Mouse (Mus musculus) stomach, postnatal 0 days (tissue): ENCODE measurements around the gene Tacr2. TPM values are rescaled to one million over a fixed set of nuclear protein-coding genes. Genes with fewer than 3 reads are reported as not detected.
A peak's percentile ranks its signal among the peaks of the same experiment; 100 is the strongest.

Experiments
- ATAC-seq: fragments of 200-750 bp; cut with Nextera tagmentation; 2 replicates; pipeline ENCODE4 v1.8.0; 2017; ENCODE audit not compliant: low FRiP score, low TSS enrichment
- DNase-seq: peaks from one replicate; pipeline ENCODE4 v3.0.0-alpha.2; 2016; ENCODE audit warnings: low spot score
- H3K27ac ChIP-seq: fragments of 300-500 bp; sonication (generic); replicated peaks from 2 replicates; pipeline ENCODE4 v1.5.1; 2014; ENCODE audit warnings: mild to moderate bottlenecking, control low read depth
- H3K27me3 ChIP-seq: fragments of 300-500 bp; sonication (generic); 2 replicates; pipeline ENCODE4 v1.6.1; 2014; ENCODE audit warnings: low read length; ENCODE audit not compliant: control insufficient read depth, insufficient read depth
- H3K36me3 ChIP-seq: fragments of 300-500 bp; sonication (generic); 2 replicates; pipeline ENCODE4 v1.6.1; 2014; ENCODE audit warnings: low read length, mixed read lengths; ENCODE audit not compliant: control insufficient read depth, insufficient read depth
- H3K4me1 ChIP-seq: fragments of 300-500 bp; sonication (generic); replicated peaks from 2 replicates; pipeline ENCODE4 v1.6.1; 2014; ENCODE audit warnings: antibody characterized with exemption; ENCODE audit not compliant: control insufficient read depth, insufficient read depth
- H3K4me2 ChIP-seq: fragments of 300-500 bp; sonication (generic); replicated peaks from 2 replicates; pipeline ENCODE4 v1.6.1; 2014; ENCODE audit warnings: low read depth, mild to moderate bottlenecking, control low read depth, moderate library complexity
- H3K4me3 ChIP-seq: fragments of 300-500 bp; sonication (generic); 2 replicates; pipeline ENCODE4 v1.5.1; 2014; ENCODE audit warnings: low read depth, low read length, control low read depth
- H3K9ac ChIP-seq: fragments of 300-500 bp; sonication (generic); 2 replicates; pipeline ENCODE4 v1.6.1; 2014; ENCODE audit warnings: mild to moderate bottlenecking, low read length, control low read depth, mixed read lengths
- H3K9me3 ChIP-seq: fragments of 300-500 bp; sonication (generic); 2 replicates; pipeline ENCODE4 v1.6.1; 2016; ENCODE audit warnings: low read length; ENCODE audit not compliant: control insufficient read depth
- CTCF ChIP-seq: IDR thresholded peaks from 2 replicates; pipeline ENCODE4 v1.5.1; 2016; ENCODE audit warnings: antibody characterized with exemption, low read depth, mild to moderate bottlenecking, moderate library complexity
- EP300 ChIP-seq: optimal IDR thresholded peaks from 2 replicates; pipeline ENCODE3; 2016; ENCODE audit warnings: antibody characterized with exemption
- WGBS: fragments of 180-500 bp; shearing (Covaris S2); extraction: QIAGEN DNeasy Blood & Tissue Kit; methylation state at CpG from one replicate; pipeline ENCODE4 v1.1.7; 2014; 5-methylcytosine and 5-hydroxymethylcytosine counted together
- polyA plus RNA-seq: library from polyadenylated mRNA; unstranded; fragments of >200 nt; fragmentation: Nextera tagmentation; extraction: Ambion mirVana; gene quantifications from 2 replicates; pipeline ENCODE4 v1.2.1, GENCODE M21; 2015

Gene Tacr2
- polyA plus RNA-seq: 1.3 and 1.6 TPM in 2 replicates

DNA sequence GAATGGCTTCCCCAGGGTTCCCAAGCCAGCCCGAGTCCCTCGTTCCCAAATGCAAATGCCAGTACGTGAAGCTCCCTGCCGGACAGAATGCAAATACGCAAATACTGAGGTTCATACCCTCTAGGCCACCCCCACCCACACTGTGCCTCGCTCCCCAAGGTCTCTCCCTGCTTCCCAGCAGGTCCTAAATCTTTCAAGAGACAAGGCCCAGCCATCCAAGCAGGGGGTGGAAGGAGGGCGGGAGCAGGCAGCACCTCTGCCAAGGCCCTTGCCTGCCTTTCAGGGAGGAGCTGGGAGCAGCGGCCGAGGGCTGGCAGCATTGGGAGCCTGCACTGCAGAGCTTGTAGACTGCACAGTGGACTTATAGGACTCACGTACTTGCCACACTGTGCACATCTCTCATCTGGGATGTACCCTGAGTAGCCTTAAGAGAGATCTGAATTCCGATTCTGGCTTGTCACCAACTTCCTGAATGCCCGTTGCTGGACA is at the start of gene Tacr2:
Gene Tacr2 (plus strand): TSS at position 439 of the 489 bp plus-strand sequence.
- H3K9ac ChIP-seq: no peak within 1 kb of the TSS
- peak; percentile 38; the same call in 1 of the 2 replicates for ATAC-seq
- H3K4me2 ChIP-seq: peak within 1 kb of the TSS; percentile 20; the same call in 1 of the 2 replicates
- TF ChIP-seq CTCF (no peak), EP300 (no peak)
- H3K4me1 ChIP-seq: peaks cover 3% of the 10 kb centered on the region; the same call in 1 of the 2 replicates
- H3K9me3 ChIP-seq: no peaks in the 10 kb centered on the region
- H3K27me3 ChIP-seq: no peaks in the 10 kb centered on the region
- H3K4me3 ChIP-seq: no peak within 1 kb of the TSS
- 49% methylated on average over 12 of the region's 12 CpGs for whole genome bisulfite sequencing
- H3K36me3 ChIP-seq: no peaks in the 10 kb centered on the region
- H3K27ac ChIP-seq: no peak within 1 kb of the TSS
- DNase-seq: no peak

DNA sequence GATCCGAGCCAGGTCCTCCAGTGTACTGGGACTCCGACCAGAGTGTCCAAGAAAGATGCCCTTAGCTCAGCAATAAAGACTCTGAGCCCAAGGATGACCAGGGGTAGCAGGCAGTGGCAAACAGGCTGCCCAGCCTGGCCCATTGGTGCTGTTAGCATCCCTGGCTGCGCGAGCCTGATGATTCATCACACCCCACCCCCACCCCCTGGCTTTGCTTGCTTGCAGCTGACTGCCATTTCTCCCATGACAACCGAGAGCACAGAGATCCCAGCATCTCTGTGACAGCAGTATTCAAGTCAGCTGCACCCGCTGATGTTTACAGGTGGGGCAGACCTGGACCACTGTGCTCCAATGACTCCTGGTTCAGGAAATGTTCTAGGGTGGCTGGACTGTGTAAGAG is 49.7 kb upstream of the Tacr2 start:
- Histone ChIP-seq H3K4me1 (no peaks in the 10 kb centered on the region), H3K4me2 (no peak overlapping the region), H3K9me3 (no peaks in the 10 kb centered on the region), H3K9ac (no peak overlapping the region), H3K27me3 (no peaks in the 10 kb centered on the region), H3K4me3 (no peak overlapping the region), H3K27ac (no peak overlapping the region), H3K36me3 (no peaks in the 10 kb centered on the region)
- DNase-seq (no peak), ATAC-seq (no peak)
- TF ChIP-seq EP300 (no peak), CTCF (no peak)
- WGBS: 59% methylated on average over 6 of the region's 6 CpGs

DNA sequence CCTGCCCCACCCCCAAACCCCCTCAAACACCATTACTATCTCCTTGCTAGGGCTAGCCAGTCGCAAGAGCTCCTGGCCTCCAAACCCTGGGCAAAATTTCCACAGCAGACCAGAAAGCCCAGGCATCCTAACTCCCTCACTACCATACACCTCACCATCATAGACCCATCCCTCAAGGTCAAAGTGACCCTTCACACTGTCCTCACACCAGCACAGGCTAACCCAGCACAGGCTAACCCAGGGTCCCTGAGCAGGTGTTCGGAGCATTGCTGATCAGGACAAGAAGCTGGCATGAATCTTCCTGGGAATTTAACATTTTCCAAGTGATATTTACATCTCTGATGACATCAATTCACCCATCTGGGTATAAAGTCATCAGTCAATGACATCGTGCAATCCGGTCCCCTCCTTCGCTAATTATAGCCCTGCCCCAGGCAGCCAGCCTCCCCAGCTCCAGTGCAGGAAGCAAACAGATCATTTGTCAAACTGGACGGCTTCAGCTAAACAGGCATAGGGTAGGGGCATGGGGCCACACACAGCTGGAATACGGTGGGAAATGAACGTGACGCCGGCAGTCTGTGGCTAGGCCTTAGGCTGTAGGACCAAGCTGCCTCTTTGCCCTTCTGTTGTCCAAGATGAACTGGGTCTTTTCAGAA is 43.9 kb upstream of the Tacr2 start:
- peak overlapping the region; percentile 40 for H3K27ac ChIP-seq
- no peaks in the 10 kb centered on the region for H3K27me3 ChIP-seq
- H3K4me3 ChIP-seq: no peak overlapping the region
- no peak overlapping the region for H3K4me2 ChIP-seq
- ATAC-seq (peak; percentile 57; the same call in 1 of the 2 replicates), DNase-seq (no peak)
- 0 out of 2 replicates have a peak, but pooled peaks cover 4% of the 10 kb centered on the region for H3K4me1 ChIP-seq
- H3K9me3 ChIP-seq: no peaks in the 10 kb centered on the region
- no peak overlapping the region for H3K9ac ChIP-seq
- no peaks in the 10 kb centered on the region for H3K36me3 ChIP-seq
- whole genome bisulfite sequencing: 28% methylated on average over 10 of the region's 10 CpGs
- TF ChIP-seq EP300 (no peak), CTCF (no peak)

DNA sequence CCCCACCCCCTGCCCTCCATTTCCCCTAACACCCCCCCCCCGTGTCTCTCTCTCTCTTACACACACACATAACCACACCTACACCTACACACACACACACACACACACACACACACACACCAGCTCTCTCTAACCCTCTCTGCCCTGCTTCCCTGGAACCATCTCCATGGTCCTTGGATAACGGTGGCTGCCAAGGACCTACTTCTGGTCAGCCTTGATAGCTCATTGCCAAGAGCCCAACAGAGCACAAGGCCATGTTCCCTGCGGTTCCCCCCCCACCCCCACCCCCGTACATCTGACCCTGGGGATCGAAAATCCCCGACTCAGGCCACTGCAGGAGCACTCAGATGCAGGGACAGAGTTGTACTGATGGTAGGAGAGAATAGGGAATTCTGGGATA is 40.9 kb upstream of the Tacr2 start:
- 69% methylated on average over 6 of the region's 6 CpGs for WGBS
- no peaks in the 10 kb centered on the region for H3K27me3 ChIP-seq
- no peaks in the 10 kb centered on the region for H3K36me3 ChIP-seq
- H3K27ac ChIP-seq: no peak overlapping the region
- TF ChIP-seq EP300 (no peak), CTCF (no peak)
- ATAC-seq (no peak), DNase-seq (no peak)
- no peak overlapping the region for H3K4me3 ChIP-seq
- no peaks in the 10 kb centered on the region for H3K9me3 ChIP-seq
- H3K4me2 ChIP-seq: no peak overlapping the region
- 0 out of 2 replicates have a peak, but pooled peaks cover 4% of the 10 kb centered on the region for H3K4me1 ChIP-seq
- H3K9ac ChIP-seq: no peak overlapping the region

DNA sequence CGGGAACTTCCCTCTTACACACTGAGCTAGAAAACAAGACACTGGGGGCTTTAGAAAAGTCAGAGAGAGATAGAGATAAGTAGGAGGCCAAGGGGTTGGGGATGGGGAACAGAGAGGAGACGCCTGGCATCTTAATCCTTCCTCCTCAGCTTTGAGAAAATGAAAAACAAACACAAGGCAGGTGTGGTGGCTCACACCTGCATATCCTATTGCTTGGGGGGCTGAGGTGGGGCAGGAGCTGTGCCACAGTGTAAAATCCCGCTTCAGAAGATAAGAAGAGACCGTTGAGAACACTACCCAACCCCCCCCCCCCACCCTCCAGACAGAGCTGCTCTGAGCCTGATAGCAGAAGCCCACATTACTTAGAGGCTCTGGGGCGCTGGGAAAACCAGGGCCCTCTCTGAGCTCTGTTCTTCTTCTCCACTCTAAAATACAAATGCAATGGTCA is 37.0 kb upstream of the Tacr2 start:
- H3K27ac ChIP-seq: 0 out of 2 replicates have a peak overlapping the region, but pooled peaks have one; percentile 24
- TF ChIP-seq CTCF (no peak), EP300 (no peak)
- no peaks in the 10 kb centered on the region for H3K9me3 ChIP-seq
- WGBS: 28% methylated on average over 5 of the region's 5 CpGs
- no peak overlapping the region for H3K4me3 ChIP-seq
- no peaks in the 10 kb centered on the region for H3K36me3 ChIP-seq
- peaks cover 6% of the 10 kb centered on the region; the same call in 1 of the 2 replicates for H3K4me1 ChIP-seq
- no peak for DNase-seq
- ATAC-seq: no peak
- H3K9ac ChIP-seq: no peak overlapping the region
- H3K4me2 ChIP-seq: no peak overlapping the region
- H3K27me3 ChIP-seq: no peaks in the 10 kb centered on the region

DNA sequence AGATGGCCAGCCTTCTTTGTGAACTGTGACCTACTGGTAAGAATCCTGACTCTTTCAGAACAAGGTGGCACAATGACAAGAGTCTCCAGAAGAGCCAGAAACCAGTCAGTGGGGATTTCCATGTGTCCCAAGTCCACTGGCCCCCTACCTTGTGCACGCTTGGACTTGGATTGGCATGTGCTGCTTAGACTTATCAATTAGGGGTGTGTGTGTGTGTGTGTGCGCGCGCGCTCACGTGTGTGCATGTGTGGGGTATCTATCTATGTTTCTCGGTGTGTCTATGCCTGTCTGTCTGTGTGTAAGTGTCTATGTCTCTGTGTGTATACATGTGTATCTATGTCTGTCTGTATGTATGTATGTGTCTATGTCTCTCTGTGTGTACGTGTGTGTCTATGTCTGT is 36.6 kb upstream of the Tacr2 start:
- no peak for TF ChIP-seq CTCF
- TF ChIP-seq EP300: no peak
- Histone ChIP-seq H3K27ac (0 out of 2 replicates have a peak overlapping the region, but pooled peaks have one; percentile 24), H3K27me3 (no peaks in the 10 kb centered on the region), H3K4me2 (no peak overlapping the region), H3K9me3 (no peaks in the 10 kb centered on the region), H3K4me3 (no peak overlapping the region), H3K36me3 (no peaks in the 10 kb centered on the region), H3K9ac (no peak overlapping the region), H3K4me1 (peaks cover 6% of the 10 kb centered on the region; the same call in 1 of the 2 replicates)
- WGBS: 84% methylated on average over 8 of the region's 8 CpGs
- ATAC-seq: no peak
- DNase-seq: no peak
